Mouse (Mus musculus): Measurements from ENCODE around the gene Gstm6.

GRCm38 (mm10) chr3:107898691-107899090, 44.9 kb downstream of the Gstm6 start:
- TF ChIP-seq POLR2A (IDR thresholded peaks at IDR 0.05; ENCODE audit: low read depth, low read length) (no peak), CTCF (IDR thresholded peaks at IDR 0.05; ENCODE audit: borderline replicate concordance, insufficient read depth, low read length) (no peak)
